Mouse (Mus musculus): Measurements from ENCODE around the gene Pcmt1. TPM values are rescaled to one million over a fixed set of nuclear protein-coding genes. Genes with fewer than 3 reads are reported as not detected.
"Not testable (repeated sequence)": the region's sequence is repeated elsewhere in the genome, so short reads cannot be mapped to it uniquely, and the experiment has no call there.

The Pcmt1 gene
- polyA plus RNA-seq, 1 experiment from 2014 or later, result 114 TPM

- ATAC-seq, result no peak
- Histone ChIP-seq H3K4me1 (replicated peaks) (no peaks in the 10 kb centered on the region), H3K4me2 (replicated peaks) (no peak overlapping the region), H3K36me3 (no peaks in the 10 kb centered on the region), H3K27ac (no peak overlapping the region), H3K4me3 (replicated peaks) (no peak overlapping the region), H3K9me3 (no peaks in the 10 kb centered on the region), H3K9ac (no peak overlapping the region), H3K27me3 (replicated peaks) (no peaks in the 10 kb centered on the region)
- 64% methylated on average over 16 of the region's 16 CpGs for WGBS
Observed at GRCm38 (mm10) chr10:7630951-7631720, 49.8 kb downstream of the Pcmt1 start.

GRCm38 (mm10) chr10:7630286-7630685 lies 50.6 kb downstream of the Pcmt1 start:
- Histone ChIP-seq H3K4me1 (replicated peaks) (no peaks in the 10 kb centered on the region), H3K9me3 (no peaks in the 10 kb centered on the region), H3K4me3 (replicated peaks) (no peak overlapping the region), H3K36me3 (no peaks in the 10 kb centered on the region), H3K27ac (no peak overlapping the region), H3K4me2 (replicated peaks) (no peak overlapping the region), H3K9ac (no peak overlapping the region), H3K27me3 (replicated peaks) (no peaks in the 10 kb centered on the region)
- 87% methylated on average over 5 of the region's 5 CpGs for WGBS
- no peak for ATAC-seq

- H3K27ac ChIP-seq, result no peak overlapping the region
- H3K36me3 ChIP-seq, result no peaks in the 10 kb centered on the region
- ATAC-seq, result no peak
- no peaks in the 10 kb centered on the region for H3K4me1 ChIP-seq (replicated peaks)
- no peak overlapping the region for H3K4me2 ChIP-seq (replicated peaks)
- no peak overlapping the region for H3K4me3 ChIP-seq (replicated peaks)
- H3K9ac ChIP-seq, result no peak overlapping the region
- no peaks in the 10 kb centered on the region for H3K9me3 ChIP-seq
- H3K27me3 ChIP-seq (replicated peaks), result no peaks in the 10 kb centered on the region
- 93% methylated on average over 4 of the region's 4 CpGs for WGBS
Observed at GRCm38 (mm10) chr10:7629092-7629491, 51.8 kb downstream of the Pcmt1 start.

- H3K36me3 ChIP-seq, result no peaks in the 10 kb centered on the region
- H3K9me3 ChIP-seq, result no peaks in the 10 kb centered on the region
- H3K4me3 ChIP-seq (replicated peaks), result no peak overlapping the region
- ATAC-seq, result no peak
- no peaks in the 10 kb centered on the region for H3K4me1 ChIP-seq (replicated peaks)
- H3K27ac ChIP-seq, result no peak overlapping the region
- H3K4me2 ChIP-seq (replicated peaks), result no peak overlapping the region
- no peak overlapping the region for H3K9ac ChIP-seq
- WGBS, result 88% methylated on average over 3 of the region's 3 CpGs
- H3K27me3 ChIP-seq (replicated peaks), result no peaks in the 10 kb centered on the region
Observed at GRCm38 (mm10) chr10:7623861-7624518, 56.9 kb downstream of the Pcmt1 start.

- Histone ChIP-seq H3K9ac (no peak overlapping the region), H3K4me3 (replicated peaks) (no peak overlapping the region), H3K4me2 (replicated peaks) (no peak overlapping the region), H3K9me3 (no peaks in the 10 kb centered on the region), H3K27ac (no peak overlapping the region), H3K27me3 (replicated peaks) (no peaks in the 10 kb centered on the region), H3K36me3 (no peaks in the 10 kb centered on the region), H3K4me1 (replicated peaks) (no peaks in the 10 kb centered on the region)
- ATAC-seq, result no peak
- 86% methylated on average over 3 of the region's 3 CpGs for WGBS
Observed at GRCm38 (mm10) chr10:7622378-7622777, 58.6 kb downstream of the Pcmt1 start.

GRCm38 (mm10) chr10:7620723-7621122 lies 60.2 kb downstream of the Pcmt1 start:
- no peak overlapping the region for H3K4me2 ChIP-seq (replicated peaks)
- WGBS, result 75% methylated on average over 5 of the region's 5 CpGs

GRCm38 (mm10) chr10:7619821-7620241 lies 61.1 kb downstream of the Pcmt1 start:
- H3K4me1 ChIP-seq (replicated peaks), result no peaks in the 10 kb centered on the region
- H3K4me2 ChIP-seq (replicated peaks), result no peak overlapping the region
- no peak overlapping the region for H3K4me3 ChIP-seq (replicated peaks)
- H3K36me3 ChIP-seq, result no peaks in the 10 kb centered on the region
- H3K27me3 ChIP-seq (replicated peaks), result no peaks in the 10 kb centered on the region
- no peaks in the 10 kb centered on the region for H3K9me3 ChIP-seq
- no peak overlapping the region for H3K27ac ChIP-seq
- WGBS, result 86% methylated on average over 5 of the region's 5 CpGs
- ATAC-seq, result no peak
- no peak overlapping the region for H3K9ac ChIP-seq

More at GRCm38 (mm10) chr10:7620723-7621122, 60.2 kb downstream of the Pcmt1 start:
- H3K27ac ChIP-seq, result no peak overlapping the region
- H3K27me3 ChIP-seq (replicated peaks), result no peaks in the 10 kb centered on the region
- H3K36me3 ChIP-seq, result no peaks in the 10 kb centered on the region
- H3K9me3 ChIP-seq, result no peaks in the 10 kb centered on the region
- no peak for ATAC-seq
- no peaks in the 10 kb centered on the region for H3K4me1 ChIP-seq (replicated peaks)
- H3K9ac ChIP-seq, result no peak overlapping the region
- H3K4me3 ChIP-seq (replicated peaks), result no peak overlapping the region

GRCm38 (mm10) chr10:7617556-7617955 lies 63.4 kb downstream of the Pcmt1 start:
- not testable (repeated sequence) for H3K4me1 ChIP-seq (replicated peaks); H3K9ac ChIP-seq; H3K27ac ChIP-seq; H3K4me2 ChIP-seq (replicated peaks); H3K27me3 ChIP-seq (replicated peaks); ATAC-seq; H3K4me3 ChIP-seq (replicated peaks); H3K36me3 ChIP-seq; H3K9me3 ChIP-seq
- 68% methylated on average over 3 of the region's 3 CpGs for WGBS

GRCm38 (mm10) chr10:7617146-7617545 lies 63.8 kb downstream of the Pcmt1 start:
- H3K27ac ChIP-seq; H3K4me3 ChIP-seq (replicated peaks); H3K9me3 ChIP-seq; H3K27me3 ChIP-seq (replicated peaks); H3K36me3 ChIP-seq; H3K4me2 ChIP-seq (replicated peaks); H3K9ac ChIP-seq; H3K4me1 ChIP-seq (replicated peaks); ATAC-seq: not testable (repeated sequence)
- 89% methylated on average over 11 of the region's 11 CpGs for WGBS

GRCm38 (mm10) chr10:7614834-7615233 lies 66.1 kb downstream of the Pcmt1 start:
- ATAC-seq, result no peak

GRCm38 (mm10) chr10:7612210-7612609 lies 68.7 kb downstream of the Pcmt1 start:
- not testable (repeated sequence) for H3K4me2 ChIP-seq (replicated peaks); ATAC-seq; H3K36me3 ChIP-seq; H3K9me3 ChIP-seq; H3K4me3 ChIP-seq (replicated peaks); H3K27me3 ChIP-seq (replicated peaks); H3K4me1 ChIP-seq (replicated peaks); H3K9ac ChIP-seq; H3K27ac ChIP-seq

More at GRCm38 (mm10) chr10:7614834-7615233, 66.1 kb downstream of the Pcmt1 start:
- no peaks in the 10 kb centered on the region for H3K36me3 ChIP-seq
- H3K9me3 ChIP-seq, result no peaks in the 10 kb centered on the region
- H3K9ac ChIP-seq, result no peak overlapping the region
- WGBS, result 94% methylated on average over 8 of the region's 8 CpGs
- no peak overlapping the region for H3K4me2 ChIP-seq (replicated peaks)
- no peaks in the 10 kb centered on the region for H3K27me3 ChIP-seq (replicated peaks)
- H3K27ac ChIP-seq, result no peak overlapping the region
- H3K4me1 ChIP-seq (replicated peaks), result no peaks in the 10 kb centered on the region
- H3K4me3 ChIP-seq (replicated peaks), result no peak overlapping the region

- 70% methylated on average over 6 of the region's 6 CpGs for WGBS
- Histone ChIP-seq H3K27ac (no peak overlapping the region), H3K4me2 (replicated peaks) (no peak overlapping the region), H3K4me1 (replicated peaks) (no peaks in the 10 kb centered on the region), H3K36me3 (no peaks in the 10 kb centered on the region), H3K9me3 (no peaks in the 10 kb centered on the region), H3K27me3 (replicated peaks) (no peaks in the 10 kb centered on the region), H3K4me3 (replicated peaks) (no peak overlapping the region), H3K9ac (no peak overlapping the region)
- ATAC-seq, result no peak
Observed at GRCm38 (mm10) chr10:7611647-7612046, 69.3 kb downstream of the Pcmt1 start.

GRCm38 (mm10) chr10:7608611-7609010 lies 72.3 kb downstream of the Pcmt1 start:
- Histone ChIP-seq H3K4me2 (replicated peaks) (no peak overlapping the region), H3K36me3 (no peaks in the 10 kb centered on the region), H3K4me3 (replicated peaks) (no peak overlapping the region), H3K9me3 (no peaks in the 10 kb centered on the region), H3K9ac (no peak overlapping the region), H3K27ac (no peak overlapping the region), H3K27me3 (replicated peaks) (no peaks in the 10 kb centered on the region), H3K4me1 (replicated peaks) (no peaks in the 10 kb centered on the region)
- WGBS, result 89% methylated on average over 17 of the region's 17 CpGs
- no peak for ATAC-seq
